Mouse (Mus musculus) liver, embryonic 13.5 days (tissue): ENCODE results near the gene Rbm48. TPM values are rescaled to one million over a fixed set of nuclear protein-coding genes. Genes with fewer than 3 reads are reported as not detected.

Source experiments
- ATAC-seq: fragments of 200-750 bp; cut with Nextera tagmentation; 2 replicates; pipeline ENCODE4 v1.8.0; 2017; ENCODE audit warnings: low read depth, mild to moderate bottlenecking, moderate number of reproducible peaks, moderate library complexity
- DNase-seq: peaks from one replicate; pipeline ENCODE4 v3.0.0; 2022
- H3K27ac ChIP-seq: fragments of 300-500 bp; sonication (generic); 2 replicates; pipeline ENCODE4 v1.5.1; 2015; ENCODE audit warnings: moderate library complexity, mild to moderate bottlenecking, inconsistent platforms
- H3K27me3 ChIP-seq: fragments of 300-500 bp; sonication (generic); 2 replicates; pipeline ENCODE4 v1.6.1; 2015; ENCODE audit warnings: mild to moderate bottlenecking, inconsistent platforms
- H3K36me3 ChIP-seq: fragments of 300-500 bp; sonication (generic); 2 replicates; pipeline ENCODE4 v1.6.1; 2015; ENCODE audit warnings: mild to moderate bottlenecking, inconsistent platforms
- H3K4me1 ChIP-seq: fragments of 300-500 bp; sonication (generic); replicated peaks from 2 replicates; pipeline ENCODE4 v1.6.1; 2015; ENCODE audit warnings: inconsistent platforms
- H3K4me2 ChIP-seq: fragments of 300-500 bp; sonication (generic); 2 replicates; pipeline ENCODE4 v1.6.1; 2015; ENCODE audit warnings: inconsistent platforms, mild to moderate bottlenecking, moderate library complexity
- H3K4me3 ChIP-seq: fragments of 300-500 bp; sonication (generic); replicated peaks from 2 replicates; pipeline ENCODE4 v1.5.1; 2015; ENCODE audit warnings: mild to moderate bottlenecking, inconsistent platforms
- H3K9ac ChIP-seq: fragments of 300-500 bp; sonication (generic); 2 replicates; pipeline ENCODE4 v1.6.1; 2015; ENCODE audit warnings: mild to moderate bottlenecking, inconsistent platforms
- H3K9me3 ChIP-seq: fragments of 300-500 bp; sonication (generic); replicated peaks from 2 replicates; pipeline ENCODE4 v1.6.1; 2016; ENCODE audit warnings: inconsistent platforms
- WGBS: fragments of 180-500 bp; shearing (Covaris S2); methylation state at CpG from one replicate; pipeline ENCODE4 v1.1.7; 2015; ENCODE audit not compliant: insufficient replicate concordance; 5-methylcytosine and 5-hydroxymethylcytosine counted together
- polyA plus RNA-seq: library from polyadenylated mRNA; unstranded; fragments of >200 nt; fragmentation: Nextera tagmentation; extraction: Ambion mirVana; gene quantifications from 2 replicates; pipeline ENCODE4 v1.2.1, GENCODE M21; 2015

Rbm48 gene
- polyA plus RNA-seq, 1 experiment from 2014 or later, result 7.3 TPM

GRCm38 (mm10) chr5:3546226-3546625 is 50.2 kb downstream of the Rbm48 start:
- WGBS, result 69% methylated on average over 1 of the region's 1 CpGs
- Histone ChIP-seq H3K4me2 (no peak overlapping the region), H3K27ac (no peak overlapping the region), H3K4me1 (peaks cover 36% of the 10 kb centered on the region), H3K4me3 (no peak overlapping the region), H3K9ac (no peak overlapping the region), H3K36me3 (peaks cover 7% of the 10 kb centered on the region), H3K27me3 (no peaks in the 10 kb centered on the region), H3K9me3 (no peaks in the 10 kb centered on the region)
- DNase-seq (no peak), ATAC-seq (no peak)

GRCm38 (mm10) chr5:3544480-3544769 is 52.0 kb downstream of the Rbm48 start:
- 9% methylated on average over 7 of the region's 7 CpGs for WGBS
- peaks cover 7% of the 10 kb centered on the region for H3K36me3 ChIP-seq
- H3K27ac ChIP-seq, result peak overlapping the region; percentile 89
- peak; percentile 34; the same call in 1 of the 2 replicates for ATAC-seq
- no peak for DNase-seq
- H3K27me3 ChIP-seq, result no peaks in the 10 kb centered on the region
- H3K4me3 ChIP-seq, result peak overlapping the region; percentile 88
- H3K9me3 ChIP-seq, result no peaks in the 10 kb centered on the region
- H3K4me2 ChIP-seq, result peak overlapping the region; percentile 73
- H3K4me1 ChIP-seq, result peaks cover 36% of the 10 kb centered on the region
- peak overlapping the region; percentile 94 for H3K9ac ChIP-seq

- H3K4me3 ChIP-seq, result peak within 1 kb of the TSS; percentile 88
- DNase-seq, result peak; percentile 93
- H3K4me2 ChIP-seq, result peak within 1 kb of the TSS; percentile 73
- WGBS, result under 1% methylated on average over 80 of the region's 80 CpGs
- no peaks in the 10 kb centered on the region for H3K27me3 ChIP-seq
- H3K36me3 ChIP-seq, result peaks cover 7% of the 10 kb centered on the region
- peaks cover 36% of the 10 kb centered on the region for H3K4me1 ChIP-seq
- H3K9ac ChIP-seq, result peak within 1 kb of the TSS; percentile 94
- peak; percentile 95 for ATAC-seq
- H3K9me3 ChIP-seq, result no peaks in the 10 kb centered on the region
- H3K27ac ChIP-seq, result peak within 1 kb of the TSS; percentile 89
Measured at GRCm38 (mm10) chr5:3543629-3544479, 52.5 kb downstream of the Rbm48 start, which contains the start of gene Fam133b. TSS of gene Fam133b (plus strand) at chr5:3543833.

DNA sequence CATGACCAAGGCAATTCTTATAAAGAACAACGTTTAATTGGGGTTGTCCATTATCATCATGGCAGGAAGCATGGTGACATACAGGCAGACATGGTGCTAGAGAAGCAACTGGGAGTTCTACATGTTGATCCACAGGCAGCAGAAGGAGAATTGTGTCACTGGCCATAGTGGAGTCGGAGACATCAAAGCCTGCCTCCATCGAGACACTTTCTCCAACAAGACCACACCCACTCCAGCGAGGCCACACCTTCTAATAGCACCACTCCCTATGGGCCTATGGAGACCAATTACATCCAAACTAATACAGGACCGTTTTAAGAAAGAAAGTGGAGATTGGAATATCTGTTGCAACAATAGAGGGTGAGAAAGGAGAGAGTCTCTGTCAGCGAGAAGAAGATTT is 54.5 kb downstream of the Rbm48 start:
- Histone ChIP-seq H3K27me3 (no peaks in the 10 kb centered on the region), H3K4me3 (no peak overlapping the region), H3K4me1 (peaks cover 33% of the 10 kb centered on the region), H3K9me3 (no peaks in the 10 kb centered on the region), H3K4me2 (no peak overlapping the region), H3K36me3 (peaks cover 2% of the 10 kb centered on the region; the same call in 1 of the 2 replicates), H3K27ac (no peak overlapping the region), H3K9ac (no peak overlapping the region)
- DNase-seq (no peak), ATAC-seq (no peak)
- 65% methylated on average over 6 of the region's 6 CpGs for WGBS

- no peak overlapping the region for H3K27ac ChIP-seq
- DNase-seq (no peak), ATAC-seq (no peak)
- H3K9me3 ChIP-seq, result no peaks in the 10 kb centered on the region
- H3K4me1 ChIP-seq, result peaks cover 14% of the 10 kb centered on the region; the same call in 1 of the 2 replicates
- H3K27me3 ChIP-seq, result no peaks in the 10 kb centered on the region
- H3K4me2 ChIP-seq, result no peak overlapping the region
- H3K36me3 ChIP-seq, result no peaks in the 10 kb centered on the region
- 57% methylated on average over 11 of the region's 11 CpGs for WGBS
- H3K4me3 ChIP-seq, result no peak overlapping the region
- H3K9ac ChIP-seq, result no peak overlapping the region
Measured at GRCm38 (mm10) chr5:3538505-3539472, 57.6 kb downstream of the Rbm48 start.

DNA sequence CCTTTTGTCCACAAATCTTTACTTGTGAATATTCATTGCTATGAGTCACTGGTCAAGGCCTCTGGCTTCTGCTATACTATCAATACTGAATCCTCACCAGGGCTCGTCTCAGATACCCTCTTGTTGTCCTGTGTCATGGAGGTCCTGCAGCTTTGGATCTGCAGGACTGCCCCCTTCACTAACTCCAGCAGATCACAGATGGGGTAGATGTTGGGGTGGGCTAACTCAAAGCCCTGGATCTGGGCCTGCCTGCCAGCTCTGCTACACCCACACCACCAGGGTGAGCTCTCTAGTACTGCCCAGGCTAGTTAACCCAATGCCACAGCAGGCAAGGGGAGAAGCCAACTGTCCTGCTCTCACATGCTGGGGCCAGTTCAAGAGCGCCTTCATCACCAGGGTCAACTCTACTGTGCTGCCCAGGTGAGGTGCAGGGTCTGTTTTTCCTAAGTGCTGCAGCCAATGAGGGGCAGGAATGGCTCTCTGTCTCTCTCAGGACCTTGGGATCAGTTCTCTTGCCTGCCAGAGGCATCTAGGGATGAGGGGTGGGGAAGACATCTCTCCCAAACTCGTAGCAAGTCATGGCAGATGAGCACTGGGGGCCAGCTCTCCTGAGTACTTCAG is 59.7 kb downstream of the Rbm48 start:
- no peaks in the 10 kb centered on the region for H3K27me3 ChIP-seq
- no peak overlapping the region for H3K4me2 ChIP-seq
- ATAC-seq, result no peak
- no peaks in the 10 kb centered on the region for H3K9me3 ChIP-seq
- no peaks in the 10 kb centered on the region for H3K4me1 ChIP-seq
- no peaks in the 10 kb centered on the region for H3K36me3 ChIP-seq
- DNase-seq, result no peak
- no peak overlapping the region for H3K4me3 ChIP-seq
- H3K27ac ChIP-seq, result no peak overlapping the region
- WGBS, result 58% methylated on average over 3 of the region's 3 CpGs
- no peak overlapping the region for H3K9ac ChIP-seq

Other genes with a start within 250 kb of the Rbm48 start
- gene Fam133b, start 52.8 kb downstream of the Rbm48 start, polyA plus RNA-seq, result 13.8 and 17.3 TPM in 2 replicates
- gene 1700109H08Rik, start 25.0 kb downstream of the Rbm48 start, polyA plus RNA-seq, result 0.82 and 1.3 TPM in 2 replicates
- gene Pex1, start 519 bp downstream of the Rbm48 start, polyA plus RNA-seq, result 4.9 and 7.3 TPM in 2 replicates
- gene Tmbim7, start 54.6 kb upstream of the Rbm48 start, polyA plus RNA-seq, result not detected in 2 replicates
- 32.2 and 32.9 TPM in 2 replicates for gene Gatad1, start 60.6 kb upstream of the Rbm48 start, polyA plus RNA-seq
- 3.9 and 5.1 TPM in 2 replicates for gene Ankib1, start 206.3 kb upstream of the Rbm48 start, polyA plus RNA-seq
- 22.9 and 30.5 TPM in 2 replicates for gene Krit1, start 206.6 kb upstream of the Rbm48 start, polyA plus RNA-seq
- gene Lrrd1, start 248.6 kb upstream of the Rbm48 start, polyA plus RNA-seq, result not detected in 2 replicates